Mouse (Mus musculus): ENCODE measurements at regions not wholly inside any gene's neighbourhood (a gene's known extent, or its start where the extent isn't known, plus 50 kb on each side); places are given as distances from the start of the nearest gene placed in this dataset.

DNA sequence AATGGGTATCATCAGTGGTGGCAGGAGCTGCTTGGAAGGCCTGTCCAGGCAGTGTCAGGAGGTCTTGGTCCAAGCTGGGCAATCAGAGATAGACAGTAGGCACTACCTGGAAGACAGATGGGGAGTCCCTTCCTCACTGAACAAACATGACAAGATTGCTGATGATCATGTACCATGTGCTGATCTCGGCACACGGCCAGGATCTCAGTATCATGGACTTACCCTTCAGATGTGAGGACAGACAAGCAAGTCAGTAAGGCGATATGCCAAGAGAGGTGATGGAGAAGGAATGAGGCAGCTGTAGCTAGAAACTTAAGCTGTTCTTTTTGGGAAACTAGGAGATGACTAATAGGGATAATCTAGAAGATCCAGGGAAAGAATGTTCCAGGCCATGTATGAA, 238.2 kb downstream of the Rybp start:
- Histone ChIP-seq H3K27ac (no peak overlapping the region), H3K4me3 (no peak overlapping the region), H3K27me3 (ENCODE audit: insufficient read depth, poor library complexity, severe bottlenecking) (peaks cover 100% of the 10 kb centered on the region), H3K9me3 (no peaks in the 10 kb centered on the region), H3K4me1 (replicated peaks) (peaks cover 42% of the 10 kb centered on the region), H3K36me3 (no peaks in the 10 kb centered on the region)
- WGBS: 95% methylated on average over 3 of the region's 3 CpGs
- no peak for DNase-seq (ENCODE audit: low spot score)

DNA sequence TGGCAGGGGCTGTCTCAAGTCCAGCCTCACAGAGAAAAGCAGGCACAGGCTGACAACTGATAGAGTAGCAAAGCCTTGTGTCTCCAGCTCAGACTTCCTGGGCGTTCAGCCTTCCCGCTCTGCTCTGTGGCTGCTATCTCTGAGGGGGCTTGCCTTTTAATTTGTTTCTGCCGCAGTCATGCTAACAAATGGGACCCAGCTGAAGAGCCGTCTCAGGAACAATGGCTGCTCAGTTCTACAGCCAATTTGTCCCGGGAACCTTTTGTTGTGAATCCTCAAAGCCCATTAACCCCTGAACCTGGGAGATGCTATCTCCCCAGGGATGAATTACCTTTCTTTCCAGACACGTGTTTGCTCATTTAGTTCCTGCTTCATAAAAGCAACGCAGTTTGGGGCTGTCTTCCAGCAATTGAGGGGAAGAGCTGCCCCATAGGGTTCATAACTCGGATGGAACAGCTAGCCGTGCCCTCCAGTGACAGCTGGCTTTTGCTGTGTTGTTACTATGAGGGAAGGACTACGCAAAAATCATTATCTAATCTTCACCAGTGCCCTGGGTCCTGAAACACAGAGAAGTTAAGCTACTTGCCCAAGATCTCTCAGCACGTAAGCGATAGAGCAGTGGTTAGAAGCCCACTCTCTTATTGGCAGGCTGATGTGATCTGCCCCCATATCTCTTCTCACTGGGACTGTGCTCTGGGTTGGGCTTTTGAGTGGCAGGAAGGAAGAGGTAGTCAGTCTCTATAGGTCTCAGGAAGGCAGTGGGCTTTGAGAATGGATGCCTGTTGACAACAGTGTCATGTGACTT, 240.9 kb downstream of the Rybp start:
- Histone ChIP-seq H3K36me3 (no peaks in the 10 kb centered on the region), H3K4me1 (replicated peaks) (peaks cover 36% of the 10 kb centered on the region), H3K9me3 (no peaks in the 10 kb centered on the region), H3K27ac (peak overlapping the region; percentile 69; the same call in 1 of the 2 replicates), H3K4me3 (no peak overlapping the region), H3K27me3 (ENCODE audit: insufficient read depth, poor library complexity, severe bottlenecking) (peaks cover 100% of the 10 kb centered on the region)
- DNase-seq (ENCODE audit: low spot score): peak; percentile 57
- 20% methylated on average over 12 of the region's 12 CpGs for whole genome bisulfite sequencing

DNA sequence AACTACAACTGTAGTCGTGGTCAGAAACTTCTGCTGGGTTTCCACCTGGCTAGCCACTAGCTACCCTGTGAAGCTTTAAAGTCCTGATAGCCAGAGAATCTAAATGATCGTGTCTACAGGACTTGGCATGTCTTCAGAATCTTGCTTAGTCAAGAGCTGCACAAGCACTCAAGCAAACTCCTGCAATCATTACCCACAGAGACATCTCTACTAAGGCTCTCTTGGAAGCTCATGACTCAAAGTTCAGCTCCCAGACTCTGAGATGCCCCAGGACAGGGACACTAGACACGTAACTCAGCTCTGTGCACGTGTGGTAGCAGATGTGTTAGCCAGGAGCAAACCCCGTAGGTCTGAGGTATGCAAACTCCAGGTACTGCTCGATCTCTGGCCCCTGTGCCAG, 242.2 kb downstream of the Rybp start:
- peaks cover 100% of the 10 kb centered on the region for H3K27me3 ChIP-seq (ENCODE audit: insufficient read depth, poor library complexity, severe bottlenecking)
- H3K9me3 ChIP-seq: no peaks in the 10 kb centered on the region
- H3K4me3 ChIP-seq: no peak overlapping the region
- no peaks in the 10 kb centered on the region for H3K36me3 ChIP-seq
- H3K27ac ChIP-seq: no peak overlapping the region
- peaks cover 38% of the 10 kb centered on the region for H3K4me1 ChIP-seq (replicated peaks)
- DNase-seq (ENCODE audit: low spot score): no peak
- 82% methylated on average over 6 of the region's 6 CpGs for WGBS

DNA sequence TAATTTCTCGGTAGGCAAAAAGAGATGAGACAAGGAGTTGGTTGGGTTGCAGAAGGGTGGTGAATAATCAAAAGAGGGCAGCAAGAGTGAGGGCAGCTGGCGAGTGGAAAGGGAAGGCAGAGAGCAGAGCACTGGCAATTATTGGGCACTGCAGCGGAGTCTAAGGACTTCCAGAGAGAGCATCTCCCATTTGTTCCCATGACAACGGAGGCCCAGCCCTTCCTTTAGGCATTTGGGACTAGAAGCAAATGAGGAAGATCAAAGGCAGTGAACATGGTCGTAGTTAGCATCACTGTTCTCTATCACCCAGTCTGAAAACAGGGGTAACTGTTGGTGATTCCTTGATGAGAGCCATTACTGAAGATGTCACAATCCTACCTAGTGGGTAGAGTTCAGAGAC, 246.1 kb downstream of the Rybp start:
- Histone ChIP-seq H3K9me3 (no peaks in the 10 kb centered on the region), H3K4me3 (no peak overlapping the region), H3K4me1 (replicated peaks) (peaks cover 26% of the 10 kb centered on the region), H3K36me3 (no peaks in the 10 kb centered on the region), H3K27me3 (ENCODE audit: insufficient read depth, poor library complexity, severe bottlenecking) (peaks cover 95% of the 10 kb centered on the region), H3K27ac (no peak overlapping the region)
- WGBS: 53% methylated on average over 5 of the region's 5 CpGs
- DNase-seq (ENCODE audit: low spot score): no peak

DNA sequence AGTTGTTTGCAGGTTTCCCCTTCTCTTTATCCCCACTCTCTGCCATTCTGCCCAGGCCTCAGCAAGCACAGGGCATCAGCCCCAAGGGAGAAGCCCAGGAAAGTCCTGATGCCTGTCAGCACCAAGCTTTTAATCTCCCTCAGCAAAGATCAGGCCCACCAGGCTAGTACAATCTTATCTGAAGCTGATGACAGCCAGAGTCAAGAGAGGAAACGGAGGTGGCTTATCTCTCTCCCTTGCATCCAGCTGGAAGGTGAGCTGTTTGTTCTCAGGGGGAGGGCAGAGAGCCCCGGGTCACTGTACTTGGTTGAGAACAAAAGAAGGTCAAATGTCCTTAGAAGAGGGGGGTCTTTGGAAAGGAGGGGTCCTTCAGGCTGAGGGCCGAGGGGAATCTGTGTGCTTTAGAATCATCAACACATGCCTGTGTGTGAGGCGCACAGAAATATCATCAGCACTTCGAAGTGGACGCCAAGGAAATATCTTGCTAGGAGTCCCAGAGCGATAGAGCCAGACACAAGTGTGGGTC, 246.8 kb downstream of the Rybp start:
- no peak overlapping the region for H3K27ac ChIP-seq
- WGBS: 49% methylated on average over 7 of the region's 7 CpGs
- no peak for DNase-seq (ENCODE audit: low spot score)
- H3K27me3 ChIP-seq (ENCODE audit: insufficient read depth, poor library complexity, severe bottlenecking): peaks cover 95% of the 10 kb centered on the region
- H3K36me3 ChIP-seq: no peaks in the 10 kb centered on the region
- peaks cover 20% of the 10 kb centered on the region for H3K4me1 ChIP-seq (replicated peaks)
- H3K9me3 ChIP-seq: no peaks in the 10 kb centered on the region
- H3K4me3 ChIP-seq: no peak overlapping the region

DNA sequence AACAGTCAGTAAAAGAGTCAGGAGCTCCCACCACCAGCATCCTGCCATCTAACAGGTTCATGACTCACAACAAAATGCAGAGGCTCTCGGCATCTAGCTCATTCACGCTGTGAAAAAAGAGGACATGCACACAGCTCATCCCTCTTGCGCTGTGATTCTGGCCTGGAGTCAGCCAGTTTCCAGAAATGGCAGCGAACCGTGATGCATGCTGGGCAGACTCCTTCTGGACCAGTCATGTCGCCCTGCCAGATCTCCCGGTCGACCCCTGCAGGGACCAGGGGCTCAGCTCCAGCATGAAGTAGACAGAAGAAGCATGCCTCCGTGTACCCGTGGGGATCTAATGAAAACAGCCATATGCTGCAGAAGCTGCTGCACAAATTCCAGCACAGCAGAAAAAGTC, 254.6 kb downstream of the Rybp start:
- Histone ChIP-seq H3K27ac (no peak overlapping the region; the same call in 1 of the 2 replicates), H3K4me3 (no peak overlapping the region), H3K27me3 (ENCODE audit: insufficient read depth, poor library complexity, severe bottlenecking) (peaks cover 87% of the 10 kb centered on the region), H3K9me3 (no peaks in the 10 kb centered on the region), H3K36me3 (no peaks in the 10 kb centered on the region), H3K4me1 (replicated peaks) (peaks cover 33% of the 10 kb centered on the region)
- no peak for DNase-seq (ENCODE audit: low spot score)
- 79% methylated on average over 10 of the region's 10 CpGs for WGBS

DNA sequence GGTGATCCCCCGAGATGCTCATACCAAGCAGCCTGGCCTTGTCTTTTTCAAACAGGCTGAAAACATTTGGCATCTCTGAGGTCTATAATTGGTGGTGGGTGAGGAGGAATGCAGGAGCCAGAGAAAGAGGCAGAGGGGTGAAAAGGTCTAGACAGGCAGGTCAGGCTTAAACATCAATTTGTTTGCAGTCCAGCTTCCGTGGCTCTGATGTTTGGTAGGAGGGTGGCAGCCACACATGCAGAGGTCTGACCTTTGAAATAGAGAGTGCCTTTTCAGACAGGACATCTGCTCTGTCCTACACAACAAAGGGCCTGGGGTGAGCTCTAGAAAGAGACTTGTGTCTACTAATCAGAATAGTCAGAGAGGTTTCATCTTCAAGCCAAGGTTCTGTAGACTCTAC, 256.8 kb downstream of the Rybp start:
- Histone ChIP-seq H3K36me3 (no peaks in the 10 kb centered on the region), H3K27ac (no peak overlapping the region), H3K27me3 (ENCODE audit: insufficient read depth, poor library complexity, severe bottlenecking) (peaks cover 87% of the 10 kb centered on the region), H3K4me3 (no peak overlapping the region), H3K9me3 (no peaks in the 10 kb centered on the region), H3K4me1 (replicated peaks) (peaks cover 37% of the 10 kb centered on the region)
- DNase-seq (ENCODE audit: low spot score): peak; percentile 46
- 19% methylated on average over 2 of the region's 2 CpGs for WGBS

DNA sequence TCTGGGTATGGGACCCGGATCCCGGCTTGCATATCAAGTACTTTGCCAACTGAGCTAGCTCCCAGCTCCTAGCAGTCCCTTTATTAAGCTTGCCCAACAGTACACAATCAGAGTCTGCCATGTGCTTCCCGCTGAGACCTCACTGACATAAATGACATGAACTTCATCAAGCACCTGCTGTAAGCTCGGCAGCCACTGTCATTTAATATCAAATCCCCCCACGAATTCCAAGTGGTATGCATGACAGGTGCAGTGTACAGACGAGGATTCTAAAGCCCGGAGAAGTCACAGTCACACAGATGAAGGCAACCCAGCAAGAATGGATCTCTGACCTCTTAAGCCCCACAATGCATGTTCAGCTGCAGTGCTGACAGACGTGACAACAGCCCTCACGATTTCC, 257.3 kb downstream of the Rybp start:
- peak; percentile 33 for DNase-seq (ENCODE audit: low spot score)
- Histone ChIP-seq H3K36me3 (no peaks in the 10 kb centered on the region), H3K27me3 (ENCODE audit: insufficient read depth, poor library complexity, severe bottlenecking) (peaks cover 87% of the 10 kb centered on the region), H3K9me3 (no peaks in the 10 kb centered on the region), H3K4me3 (no peak overlapping the region), H3K4me1 (replicated peaks) (peaks cover 37% of the 10 kb centered on the region), H3K27ac (no peak overlapping the region)
- WGBS: 42% methylated on average over 9 of the region's 9 CpGs

DNA sequence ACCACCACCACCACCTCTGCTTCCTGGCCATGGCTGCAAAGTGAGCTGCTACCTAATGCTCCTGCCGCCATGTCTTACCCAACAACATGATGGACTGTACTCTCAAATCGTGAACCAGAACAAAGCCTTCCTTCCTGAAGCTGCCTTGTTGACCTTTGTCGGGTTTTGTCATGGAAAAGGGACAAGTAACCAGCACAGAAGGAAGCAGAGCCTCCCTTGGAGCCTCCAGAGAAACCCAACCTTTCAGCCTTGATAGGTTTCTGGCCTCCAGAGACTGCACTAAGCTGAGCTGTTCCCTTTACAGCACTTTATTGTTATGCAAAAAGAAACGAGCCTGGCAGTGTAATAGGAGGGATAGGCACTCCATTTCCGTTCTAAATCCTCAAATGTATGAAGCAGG, 259.8 kb downstream of the Rybp start:
- peaks cover 76% of the 10 kb centered on the region for H3K27me3 ChIP-seq (ENCODE audit: insufficient read depth, poor library complexity, severe bottlenecking)
- 51% methylated on average over 5 of the region's 5 CpGs for WGBS
- DNase-seq (ENCODE audit: low spot score): no peak
- peaks cover 44% of the 10 kb centered on the region for H3K4me1 ChIP-seq (replicated peaks)
- no peaks in the 10 kb centered on the region for H3K36me3 ChIP-seq
- no peak overlapping the region for H3K4me3 ChIP-seq
- H3K9me3 ChIP-seq: no peaks in the 10 kb centered on the region
- H3K27ac ChIP-seq: no peak overlapping the region

DNA sequence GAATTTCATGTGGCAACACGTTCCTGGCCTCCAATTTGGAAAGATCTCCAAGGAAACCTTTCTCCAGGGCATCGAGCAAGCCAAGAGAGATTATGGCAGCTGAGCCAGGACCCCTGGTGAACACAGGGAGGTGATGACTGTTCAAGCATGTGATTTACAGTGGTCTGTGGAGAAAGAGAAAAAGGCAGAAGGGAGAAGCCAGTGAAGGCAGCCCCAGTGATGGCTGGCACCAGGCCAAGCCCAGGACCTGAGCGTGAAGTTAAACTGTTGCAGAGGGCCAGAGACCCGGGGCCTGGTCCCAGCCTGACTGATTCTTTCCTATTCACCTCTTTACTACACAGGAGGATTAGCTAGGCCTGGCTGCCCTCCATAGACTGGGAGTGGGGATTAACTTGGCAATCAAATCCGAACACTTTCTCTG, 261.7 kb downstream of the Rybp start:
- no peaks in the 10 kb centered on the region for H3K9me3 ChIP-seq
- peaks cover 81% of the 10 kb centered on the region for H3K27me3 ChIP-seq (ENCODE audit: insufficient read depth, poor library complexity, severe bottlenecking)
- DNase-seq (ENCODE audit: low spot score): no peak
- H3K4me3 ChIP-seq: no peak overlapping the region
- H3K4me1 ChIP-seq (replicated peaks): peaks cover 37% of the 10 kb centered on the region
- WGBS: 64% methylated on average over 5 of the region's 5 CpGs
- H3K36me3 ChIP-seq: no peaks in the 10 kb centered on the region
- no peak overlapping the region for H3K27ac ChIP-seq

DNA sequence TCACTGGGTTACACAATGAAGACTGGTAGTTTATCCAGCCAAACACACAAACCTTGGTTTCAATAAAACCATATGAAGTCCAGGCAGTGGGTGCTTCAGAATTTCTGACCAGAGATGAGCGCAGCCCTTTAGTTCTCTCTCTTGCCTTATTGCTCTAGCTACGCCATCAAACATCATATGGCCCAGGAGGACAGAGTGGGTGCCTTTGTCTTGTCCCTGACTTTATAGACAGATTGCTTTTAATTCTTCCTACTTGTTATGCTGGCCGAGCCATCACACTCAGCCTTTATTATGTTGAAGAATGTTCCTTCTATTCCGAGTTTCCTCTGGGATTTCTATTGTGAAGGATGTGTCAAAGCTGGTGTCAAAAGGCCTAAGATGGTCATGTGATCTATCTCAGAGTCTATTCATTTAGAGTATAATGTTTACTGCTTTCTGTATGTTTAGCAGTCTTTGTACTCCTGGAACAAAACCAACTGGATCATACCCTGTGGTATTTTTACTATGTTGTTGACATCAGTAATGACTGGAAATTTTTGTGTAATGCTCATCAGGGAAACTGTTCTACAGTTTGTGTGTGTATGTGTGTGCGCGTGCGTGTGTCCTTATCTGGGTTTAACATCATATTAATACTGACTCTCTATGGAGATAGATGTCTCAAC, 263.7 kb downstream of the Rybp start:
- H3K4me1 ChIP-seq (replicated peaks): peaks cover 25% of the 10 kb centered on the region; the same call in 1 of the 2 replicates
- no peaks in the 10 kb centered on the region for H3K9me3 ChIP-seq
- H3K4me3 ChIP-seq: no peak overlapping the region
- DNase-seq (ENCODE audit: low spot score): no peak
- WGBS: 72% methylated on average over 7 of the region's 7 CpGs
- H3K27me3 ChIP-seq (ENCODE audit: insufficient read depth, poor library complexity, severe bottlenecking): peaks cover 82% of the 10 kb centered on the region
- no peak overlapping the region for H3K27ac ChIP-seq
- no peaks in the 10 kb centered on the region for H3K36me3 ChIP-seq

DNA sequence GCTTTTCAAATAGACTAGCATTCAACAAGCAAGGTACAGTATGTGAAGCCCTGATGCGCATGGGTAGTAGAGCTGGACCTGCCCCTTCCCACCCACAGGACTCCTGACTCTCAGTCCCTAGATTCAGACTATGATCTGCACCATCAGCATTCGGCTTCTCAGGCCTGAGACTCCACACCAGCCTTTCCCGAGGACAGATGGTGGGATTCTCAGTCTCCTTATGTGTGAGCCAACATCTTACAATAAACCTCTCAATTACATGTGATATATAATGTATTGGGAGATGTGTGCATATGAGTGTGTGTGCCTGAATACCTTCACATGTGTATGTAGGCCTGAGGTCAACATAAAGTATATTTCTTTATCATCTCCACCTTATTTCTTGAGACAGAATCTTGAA, 268.3 kb downstream of the Rybp start:
- DNase-seq (ENCODE audit: low spot score): no peak
- no peaks in the 10 kb centered on the region for H3K36me3 ChIP-seq
- peaks cover 21% of the 10 kb centered on the region for H3K4me1 ChIP-seq (replicated peaks)
- H3K27ac ChIP-seq: no peak overlapping the region
- WGBS: 79% methylated on average over 3 of the region's 3 CpGs
- H3K4me3 ChIP-seq: no peak overlapping the region
- H3K27me3 ChIP-seq (ENCODE audit: insufficient read depth, poor library complexity, severe bottlenecking): peaks cover 71% of the 10 kb centered on the region
- no peaks in the 10 kb centered on the region for H3K9me3 ChIP-seq

DNA sequence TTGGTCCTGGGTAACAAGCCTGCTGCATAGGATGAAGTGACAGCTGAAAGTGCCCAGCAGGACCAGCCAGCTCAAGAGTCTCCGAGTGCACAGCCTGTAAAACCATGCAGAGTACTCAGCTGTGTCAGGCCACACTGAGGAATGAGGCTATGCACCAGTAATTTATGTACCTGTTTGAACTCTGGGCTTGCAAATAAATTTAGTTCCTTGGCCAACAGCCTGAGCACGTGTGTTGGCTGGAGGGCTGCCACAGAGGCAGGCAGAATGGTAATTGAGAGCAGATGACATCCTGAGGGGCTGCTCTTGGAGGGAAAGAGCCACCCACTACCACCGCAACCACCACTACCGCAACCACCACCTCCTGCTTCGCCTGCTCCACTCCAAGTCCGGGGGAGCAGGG, 273.3 kb downstream of the Rybp start:
- DNase-seq (ENCODE audit: low spot score): no peak
- Histone ChIP-seq H3K4me3 (no peak overlapping the region), H3K4me1 (replicated peaks) (peaks cover 17% of the 10 kb centered on the region), H3K9me3 (no peaks in the 10 kb centered on the region), H3K27me3 (ENCODE audit: insufficient read depth, poor library complexity, severe bottlenecking) (peaks cover 71% of the 10 kb centered on the region), H3K27ac (no peak overlapping the region), H3K36me3 (no peaks in the 10 kb centered on the region)
- 49% methylated on average over 6 of the region's 6 CpGs for WGBS
